Mouse (Mus musculus): ENCODE measurements around the gene 4930556J24Rik. TPM values are rescaled to one million over a fixed set of nuclear protein-coding genes. Genes with fewer than 3 reads are reported as not detected.

The 4930556J24Rik gene
- polyA plus RNA-seq, 1 experiment from 2014 or later, result 1.2 TPM

DNA sequence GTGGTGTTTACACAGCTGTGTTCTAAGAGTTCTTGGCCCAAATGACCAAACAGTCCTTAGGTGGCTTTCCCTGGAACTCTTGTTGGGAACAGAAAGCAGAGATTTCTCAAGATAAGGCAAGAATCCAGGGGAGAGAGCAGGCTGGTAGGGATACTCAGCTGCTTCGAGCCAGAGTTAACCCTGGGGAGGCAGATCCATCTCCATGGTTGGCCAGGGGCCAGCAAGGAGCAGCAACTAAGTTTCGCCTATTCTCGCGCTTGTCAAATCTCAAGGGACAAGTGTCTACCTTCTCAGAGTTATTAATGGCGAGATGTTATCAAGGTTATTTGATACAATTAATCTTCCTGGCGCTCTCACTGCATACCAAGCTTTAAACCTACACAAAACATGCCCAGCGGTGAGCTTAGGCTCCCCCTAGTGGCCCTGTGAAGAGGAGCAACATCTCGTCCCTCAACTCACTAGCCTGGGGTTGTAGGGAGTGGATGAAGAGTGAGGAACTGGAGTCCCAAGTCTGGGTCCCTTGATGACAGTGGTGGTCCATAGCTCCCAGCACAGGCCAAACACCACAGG lies 55.2 kb downstream of the 4930556J24Rik start:
- Histone ChIP-seq H3K27ac (no peak overlapping the region), H3K4me1 (replicated peaks; ENCODE audit: insufficient read depth, low read length) (no peaks in the 10 kb centered on the region), H3K36me3 (ENCODE audit: insufficient read depth, low read length) (peaks cover 20% of the 10 kb centered on the region), H3K4me2 (ENCODE audit: low read length) (no peak overlapping the region), H3K4me3 (replicated peaks; ENCODE audit: low read depth, low read length) (no peak overlapping the region), H3K27me3 (ENCODE audit: insufficient read depth, low read length) (no peaks in the 10 kb centered on the region), H3K9ac (ENCODE audit: low read depth, low read length) (no peak overlapping the region), H3K9me3 (replicated peaks; ENCODE audit: low read length) (no peaks in the 10 kb centered on the region)
- ATAC-seq (replicated peaks; ENCODE audit: low FRiP score, low read depth) (no peak), DNase-seq (ENCODE audit: low spot score) (peak; percentile 65)
- TF ChIP-seq CTCF (IDR thresholded peaks at IDR 0.05; ENCODE audit: low read depth), result peak; percentile 82
- WGBS, result 42% methylated on average over 8 of the region's 8 CpGs

DNA sequence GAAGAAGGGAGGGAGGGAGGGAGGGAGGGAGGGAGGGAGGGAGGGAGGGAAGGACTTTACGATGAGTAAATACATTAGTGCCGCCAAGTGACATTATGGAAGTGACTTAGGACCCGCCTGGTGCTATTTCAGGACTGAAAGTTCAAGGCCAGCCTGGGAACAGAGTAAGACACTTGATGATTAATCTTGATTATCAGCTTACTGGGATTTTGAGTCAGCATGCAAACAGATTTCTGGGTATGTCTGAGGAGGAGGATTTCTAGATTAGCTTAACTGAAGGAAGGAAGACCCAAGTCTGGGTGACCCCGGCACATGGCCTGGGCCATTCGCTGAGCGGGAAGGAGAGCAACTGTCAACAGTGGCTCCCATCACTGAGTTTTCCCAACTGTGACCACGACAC lies 56.1 kb downstream of the 4930556J24Rik start:
- no peak overlapping the region for H3K4me2 ChIP-seq (ENCODE audit: low read length)
- H3K36me3 ChIP-seq (ENCODE audit: insufficient read depth, low read length), result peaks cover 20% of the 10 kb centered on the region
- H3K4me1 ChIP-seq (replicated peaks; ENCODE audit: insufficient read depth, low read length), result no peaks in the 10 kb centered on the region
- no peak for DNase-seq (ENCODE audit: low spot score)
- WGBS, result 79% methylated on average over 7 of the region's 7 CpGs
- no peaks in the 10 kb centered on the region for H3K27me3 ChIP-seq (ENCODE audit: insufficient read depth, low read length)
- H3K4me3 ChIP-seq (replicated peaks; ENCODE audit: low read depth, low read length), result no peak overlapping the region
- no peak for TF ChIP-seq CTCF (IDR thresholded peaks at IDR 0.05; ENCODE audit: low read depth)
- H3K9ac ChIP-seq (ENCODE audit: low read depth, low read length), result no peak overlapping the region
- ATAC-seq (replicated peaks; ENCODE audit: low FRiP score, low read depth), result no peak
- H3K9me3 ChIP-seq (replicated peaks; ENCODE audit: low read length), result no peaks in the 10 kb centered on the region
- no peak overlapping the region for H3K27ac ChIP-seq

DNA sequence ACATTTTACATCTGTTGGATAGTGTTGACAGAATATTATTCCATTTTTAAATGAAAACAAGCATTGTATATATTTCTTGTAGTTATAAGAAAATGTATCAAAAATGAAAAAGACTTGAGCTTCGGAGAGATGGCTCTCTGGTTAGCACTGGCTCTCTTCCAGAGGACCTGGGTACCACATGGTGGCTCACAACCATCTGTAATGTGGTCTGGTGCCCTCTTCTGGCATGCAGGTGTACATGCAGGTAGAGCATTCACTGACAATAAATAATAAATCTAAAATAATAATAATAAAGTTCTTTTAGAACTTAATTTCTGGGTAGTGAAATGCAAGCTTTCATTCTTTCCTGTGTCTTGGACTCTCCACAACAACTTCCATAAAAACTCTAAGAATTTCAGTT lies 57.8 kb downstream of the 4930556J24Rik start:
- Histone ChIP-seq H3K4me1 (replicated peaks; ENCODE audit: insufficient read depth, low read length) (0 out of 2 replicates have a peak, but pooled peaks cover 6% of the 10 kb centered on the region), H3K9ac (ENCODE audit: low read depth, low read length) (no peak overlapping the region), H3K27ac (no peak overlapping the region), H3K4me2 (ENCODE audit: low read length) (no peak overlapping the region), H3K36me3 (ENCODE audit: insufficient read depth, low read length) (peaks cover 18% of the 10 kb centered on the region), H3K9me3 (replicated peaks; ENCODE audit: low read length) (no peaks in the 10 kb centered on the region), H3K27me3 (ENCODE audit: insufficient read depth, low read length) (no peaks in the 10 kb centered on the region), H3K4me3 (replicated peaks; ENCODE audit: low read depth, low read length) (no peak overlapping the region)
- DNase-seq (ENCODE audit: low spot score) (no peak), ATAC-seq (replicated peaks; ENCODE audit: low FRiP score, low read depth) (no peak)
- TF ChIP-seq CTCF (IDR thresholded peaks at IDR 0.05; ENCODE audit: low read depth), result peak; percentile 69
- 54% methylated on average over 1 of the region's 1 CpGs for WGBS

DNA sequence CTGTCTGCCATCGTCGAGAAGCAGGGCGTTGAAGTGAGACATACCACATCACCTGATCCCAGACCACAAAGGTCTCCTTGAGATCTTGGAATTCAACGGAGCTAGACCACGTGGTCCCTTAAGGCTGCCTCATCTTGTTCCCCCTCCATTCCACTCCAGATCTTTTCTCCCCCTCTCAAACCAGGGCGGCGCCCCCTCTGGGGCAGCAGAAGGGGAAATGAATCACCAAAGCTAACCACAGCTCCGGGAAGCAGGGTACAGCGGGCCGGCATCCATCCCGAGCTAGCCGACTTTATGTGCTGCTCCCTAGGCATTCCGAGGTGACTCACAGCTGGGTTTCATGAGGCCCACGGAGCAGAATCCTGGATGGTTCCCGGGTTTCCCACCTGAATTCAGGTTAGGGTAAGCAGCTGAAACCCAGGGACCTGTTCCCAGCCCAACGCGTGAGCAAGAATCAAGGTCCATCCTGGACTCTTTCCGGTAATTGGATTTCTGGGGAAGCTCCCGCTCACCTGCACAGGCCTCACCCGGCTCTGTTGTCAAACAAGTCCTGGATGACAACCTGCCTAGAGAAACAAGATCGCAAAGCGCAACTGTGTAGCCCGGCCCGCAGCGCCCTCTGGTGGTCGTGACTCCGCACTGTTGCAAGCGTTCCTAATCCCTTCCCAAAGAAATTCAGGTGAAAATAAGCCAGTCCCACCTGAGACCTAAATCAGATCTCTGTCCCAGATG lies 62.3 kb downstream of the 4930556J24Rik start, which contains the start of gene Slc35e4:
TSS of gene Slc35e4 (minus strand) at position 556 of the 732 bp plus-strand sequence.
- Histone ChIP-seq H3K9ac (ENCODE audit: low read depth, low read length) (peak within 1 kb of the TSS; percentile 25), H3K27me3 (ENCODE audit: insufficient read depth, low read length) (no peaks in the 10 kb centered on the region), H3K4me2 (ENCODE audit: low read length) (peak within 1 kb of the TSS; percentile 69), H3K9me3 (replicated peaks; ENCODE audit: low read length) (no peaks in the 10 kb centered on the region), H3K4me1 (replicated peaks; ENCODE audit: insufficient read depth, low read length) (peaks cover 28% of the 10 kb centered on the region; the same call in 1 of the 2 replicates), H3K36me3 (ENCODE audit: insufficient read depth, low read length) (0 out of 2 replicates have a peak, but pooled peaks cover 5% of the 10 kb centered on the region), H3K27ac (peak within 1 kb of the TSS; percentile 64; the same call in 1 of the 2 replicates), H3K4me3 (replicated peaks; ENCODE audit: low read depth, low read length) (peak within 1 kb of the TSS; percentile 55)
- TF ChIP-seq CTCF (IDR thresholded peaks at IDR 0.05; ENCODE audit: low read depth), result peak; percentile 95
- under 1% methylated on average over 28 of the region's 28 CpGs for WGBS
- ATAC-seq (replicated peaks; ENCODE audit: low FRiP score, low read depth) (peak; percentile 47), DNase-seq (ENCODE audit: low spot score) (peak; percentile 83)

DNA sequence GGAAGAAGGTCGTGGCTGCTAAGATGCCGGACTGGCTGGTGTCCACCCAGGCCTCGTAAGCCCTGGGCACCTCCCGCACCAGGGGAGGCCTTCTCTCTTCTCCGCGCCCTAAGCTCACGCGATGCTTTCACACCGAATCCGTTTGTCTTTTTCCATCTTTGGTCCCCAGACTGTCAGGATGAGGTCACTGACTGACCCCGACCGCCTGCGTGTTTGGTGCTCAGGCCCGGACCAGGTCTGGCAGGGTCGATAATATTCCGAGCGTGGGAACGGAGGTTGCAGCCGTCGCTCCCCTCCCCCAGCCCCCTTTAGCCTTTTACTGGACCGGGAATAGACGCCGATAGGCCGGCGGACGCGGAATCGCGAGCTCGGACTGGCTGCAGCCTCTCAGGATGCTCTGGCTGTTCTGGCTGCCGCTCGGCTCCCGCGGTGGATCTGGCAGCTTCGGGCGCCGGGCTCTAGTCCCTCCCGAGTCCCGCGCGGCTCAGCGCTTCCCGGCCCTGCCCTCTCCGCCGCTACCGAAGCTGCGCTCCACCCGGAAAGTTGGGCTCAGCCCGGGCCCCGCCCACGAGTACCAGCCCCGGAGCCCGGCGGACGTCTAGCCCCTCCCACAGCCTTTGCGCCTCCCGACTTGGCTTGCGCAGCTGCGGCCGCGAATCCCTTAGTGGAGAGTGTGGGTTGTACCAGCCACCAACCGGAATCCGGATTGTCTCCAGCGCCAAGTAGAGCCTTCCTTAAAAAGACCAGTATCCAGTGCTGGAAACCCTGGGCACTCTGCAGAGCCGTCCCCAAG lies 63.1 kb downstream of the 4930556J24Rik start:
- Histone ChIP-seq H3K4me1 (replicated peaks; ENCODE audit: insufficient read depth, low read length) (peaks cover 28% of the 10 kb centered on the region; the same call in 1 of the 2 replicates), H3K36me3 (ENCODE audit: insufficient read depth, low read length) (0 out of 2 replicates have a peak, but pooled peaks cover 5% of the 10 kb centered on the region), H3K9me3 (replicated peaks; ENCODE audit: low read length) (no peaks in the 10 kb centered on the region), H3K4me2 (ENCODE audit: low read length) (peak overlapping the region; percentile 69), H3K27me3 (ENCODE audit: insufficient read depth, low read length) (no peaks in the 10 kb centered on the region), H3K9ac (ENCODE audit: low read depth, low read length) (peak overlapping the region; percentile 25), H3K4me3 (replicated peaks; ENCODE audit: low read depth, low read length) (peak overlapping the region; percentile 55), H3K27ac (peak overlapping the region; percentile 64; the same call in 1 of the 2 replicates)
- under 1% methylated on average over 65 of the region's 65 CpGs for WGBS
- no peak for TF ChIP-seq CTCF (IDR thresholded peaks at IDR 0.05; ENCODE audit: low read depth)
- peak; percentile 90 for DNase-seq (ENCODE audit: low spot score)
- ATAC-seq (replicated peaks; ENCODE audit: low FRiP score, low read depth), result peak; percentile 74

DNA sequence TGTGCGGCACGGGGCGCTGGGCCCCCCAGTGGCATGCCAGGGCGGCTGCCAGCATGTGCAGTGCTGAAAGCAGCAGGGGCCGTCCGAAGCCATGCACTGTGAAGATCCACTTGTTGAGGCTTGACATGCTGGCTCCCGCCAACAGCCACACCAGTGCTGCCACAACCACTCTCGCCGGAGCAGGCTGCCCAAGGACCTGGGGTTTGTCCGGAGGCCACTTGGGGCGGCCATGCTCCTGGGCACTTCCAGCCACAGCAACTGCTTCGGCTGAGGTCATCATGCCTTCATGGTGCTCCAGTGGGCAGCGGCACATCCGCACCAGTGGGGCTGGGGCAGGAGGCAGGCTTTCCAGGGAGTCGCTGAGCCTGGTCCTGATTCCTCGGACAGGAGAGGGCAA lies 63.7 kb downstream of the 4930556J24Rik start:
- WGBS, result 5% methylated on average over 16 of the region's 16 CpGs
- Histone ChIP-seq H3K4me2 (ENCODE audit: low read length) (peak overlapping the region; percentile 69), H3K4me3 (replicated peaks; ENCODE audit: low read depth, low read length) (peak overlapping the region; percentile 55), H3K27me3 (ENCODE audit: insufficient read depth, low read length) (no peaks in the 10 kb centered on the region), H3K4me1 (replicated peaks; ENCODE audit: insufficient read depth, low read length) (peaks cover 28% of the 10 kb centered on the region; the same call in 1 of the 2 replicates), H3K36me3 (ENCODE audit: insufficient read depth, low read length) (0 out of 2 replicates have a peak, but pooled peaks cover 5% of the 10 kb centered on the region), H3K27ac (no peak overlapping the region), H3K9ac (ENCODE audit: low read depth, low read length) (peak overlapping the region; percentile 25), H3K9me3 (replicated peaks; ENCODE audit: low read length) (no peaks in the 10 kb centered on the region)
- no peak for DNase-seq (ENCODE audit: low spot score)
- peak; percentile 8; the same call in 1 of the 2 replicates for ATAC-seq (replicated peaks; ENCODE audit: low FRiP score, low read depth)
- TF ChIP-seq CTCF (IDR thresholded peaks at IDR 0.05; ENCODE audit: low read depth), result no peak

Data from kidney, postnatal 0 days (tissue).